Mouse (Mus musculus) heart, adult 2 months (tissue): ENCODE results near the gene Zfp786.

Experiments used
- CTCF ChIP-seq: fragments of 200-600 bp; IDR thresholded peaks from 2 replicates; pipeline ENCODE4 v1.8.1; 2022; ENCODE audit warnings: antibody characterized with exemption, mild to moderate bottlenecking, moderate library complexity
- POLR2A ChIP-seq: fragments of 200-500 bp; IDR thresholded peaks from 2 replicates; pipeline ENCODE4 v1.6.1; 2011; ENCODE audit warnings: mild to moderate bottlenecking, low read depth, low read length, control low read depth; ENCODE audit not compliant: insufficient read depth

GRCm38 (mm10) chr6:47880166-47880565 lies 49.5 kb upstream of the Zfp786 start:
- TF ChIP-seq POLR2A (no peak), CTCF (no peak)
